Comparison of ENCODE assay signal across 9 mouse cellular contexts in the genomic region with DNA sequence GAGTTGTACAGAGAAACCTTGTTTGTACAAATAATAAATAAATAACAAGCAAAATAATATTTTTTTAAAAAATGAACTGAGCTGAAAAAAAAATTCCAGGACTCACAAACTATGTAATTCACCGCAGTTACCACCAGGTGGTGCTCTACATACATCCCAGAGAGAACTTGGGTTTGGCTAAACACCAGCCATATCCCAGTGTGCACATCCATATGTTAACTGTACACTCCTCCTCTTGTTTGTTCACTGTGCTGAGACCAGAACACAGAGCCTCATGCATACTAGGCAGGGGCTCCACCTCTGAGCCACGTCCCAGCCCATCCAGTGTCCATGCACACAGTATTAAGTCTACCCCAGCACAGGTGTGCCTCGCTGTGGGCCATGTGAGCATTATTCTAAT. TPM values are rescaled to one million over a fixed set of nuclear protein-coding genes. Genes with fewer than 3 reads are reported as not detected.
A peak's percentile ranks its signal among the peaks of the same experiment; 100 is the strongest.
DNase-seq lines count a peak whose midpoint lies in the region; ATAC-seq lines count a peak whose summit lies in the region.
"Had no signal": no experiment of that assay in that cellular context is flagged by ENCODE, and none has a peak within 500 bp of the region (broad histone marks: within the 10 kb centered on the region; RNA-seq: fewer than 3 reads in every experiment).

No protein-coding gene starts in this region.

- DNase-seq in adrenal gland, adult 2 months = peak; percentile 26
- DNase-seq in adrenal gland, postnatal 4 days (ENCODE audit: low spot score in 2 of 2) = no peak
- DNase-seq in cerebellum, adult 8-10 months = peak; percentile 46
- peak; percentile 47 to 59 for DNase-seq in heart, postnatal 36 days
- peak; percentile 66 for DNase-seq in layer of hippocampus, adult 9-11 months
- DNase-seq in spleen, postnatal 4 days (ENCODE audit: low spot score in 2 of 2) = peak; percentile 55 to 77

- intact Hi-C loops in heart, postnatal 36 days (cut with DNase I) = loop anchor here (1.0 to 2.0 kb wide), 4 partner anchors 35 to 145 kb away; a partner anchor contains a TSS

- ATAC-seq in CD4-positive, CD25-positive, alpha-beta regulatory T cell, adult 4 months = peak; percentile 68
- ATAC-seq in megakaryocyte-erythroid progenitor cell, adult 5-6 weeks (replicated peaks; ENCODE audit: low FRiP score, low TSS enrichment, poor library complexity, severe bottlenecking) = 0 out of 2 replicates have a peak, but pooled peaks have one; percentile 20

RNA-seq across cellular contexts. Expression of a gene that starts 7.9 kb away (rescaled TPM):
- total RNA-seq in adrenal gland, adult 2 months (2021) = 100 to 1,000 TPM; 138 to 139 TPM
- polyA plus RNA-seq in adrenal gland, adult 2 months (2012; rRNA removed) = 331 and 352 TPM in 2 replicates
- 100 to 1,000 TPM; 169 to 179 TPM for total RNA-seq in adrenal gland, postnatal 4 days (2021)
- 10 to 100 TPM; 60.7 to 73.1 TPM for polyA plus RNA-seq in CD4-positive, CD25-positive, alpha-beta regulatory T cell, adult 4 months (2017; shearing (Covaris generic))
- total RNA-seq in heart, postnatal 36 days (2021) = 10 to 100 TPM; 80.0 to 81.8 TPM
- 138 and 161 TPM in 2 replicates for total RNA-seq in megakaryocyte-erythroid progenitor cell, adult 5-6 weeks (2014; fragmentation: Nextera tagmentation)
- 55.7 and 62.9 TPM in 2 replicates for total RNA-seq in megakaryocyte-erythroid progenitor cell, adult 5-6 weeks (2017)

RNA-seq across cellular contexts. Expression of a gene that starts 24.4 kb away (rescaled TPM):
- not detected for total RNA-seq in adrenal gland, adult 2 months (2021)
- not detected in 2 replicates for polyA plus RNA-seq in adrenal gland, adult 2 months (2012; rRNA removed)
- not detected for total RNA-seq in adrenal gland, postnatal 4 days (2021)
- polyA plus RNA-seq in CD4-positive, CD25-positive, alpha-beta regulatory T cell, adult 4 months (2017; shearing (Covaris generic)) = not detected
- total RNA-seq in heart, postnatal 36 days (2021) = not detected
- not detected in 2 replicates for total RNA-seq in megakaryocyte-erythroid progenitor cell, adult 5-6 weeks (2014; fragmentation: Nextera tagmentation)
- total RNA-seq in megakaryocyte-erythroid progenitor cell, adult 5-6 weeks (2017) = not detected in 2 replicates
- total RNA-seq: layer of hippocampus, postnatal 25 days had no signal

RNA-seq across cellular contexts. Expression of a gene that starts 35.0 kb away (rescaled TPM):
- total RNA-seq in adrenal gland, adult 2 months (2021) = 100 to 1,000 TPM; 144 to 291 TPM
- polyA plus RNA-seq in adrenal gland, adult 2 months (2012; rRNA removed) = 220 and 344 TPM in 2 replicates
- total RNA-seq in adrenal gland, postnatal 4 days (2021) = 10 to 100 TPM; 60.8 to 61.0 TPM
- 100 to 1,000 TPM; 142 to 182 TPM for polyA plus RNA-seq in CD4-positive, CD25-positive, alpha-beta regulatory T cell, adult 4 months (2017; shearing (Covaris generic))
- 10 to 100 TPM; 21.3 to 22.8 TPM for total RNA-seq in heart, postnatal 36 days (2021)
- total RNA-seq in megakaryocyte-erythroid progenitor cell, adult 5-6 weeks (2014; fragmentation: Nextera tagmentation) = 102 and 107 TPM in 2 replicates
- total RNA-seq in megakaryocyte-erythroid progenitor cell, adult 5-6 weeks (2017) = 31.8 and 36.1 TPM in 2 replicates

Comparison
In these comparisons a context has a peak if more than half of its experiments do, and no peak if none do; other contexts are left out.
1. DNase-seq: peak in adrenal gland, adult 2 months (single experiment), cerebellum, adult 8-10 months (single experiment), heart, postnatal 36 days (2 of 2), layer of hippocampus, adult 9-11 months (single experiment) and spleen, postnatal 4 days (2 of 2); none in adrenal gland, postnatal 4 days (0 of 2).